18 mouse cellular contexts compared by ENCODE assay signal in the genomic region with DNA sequence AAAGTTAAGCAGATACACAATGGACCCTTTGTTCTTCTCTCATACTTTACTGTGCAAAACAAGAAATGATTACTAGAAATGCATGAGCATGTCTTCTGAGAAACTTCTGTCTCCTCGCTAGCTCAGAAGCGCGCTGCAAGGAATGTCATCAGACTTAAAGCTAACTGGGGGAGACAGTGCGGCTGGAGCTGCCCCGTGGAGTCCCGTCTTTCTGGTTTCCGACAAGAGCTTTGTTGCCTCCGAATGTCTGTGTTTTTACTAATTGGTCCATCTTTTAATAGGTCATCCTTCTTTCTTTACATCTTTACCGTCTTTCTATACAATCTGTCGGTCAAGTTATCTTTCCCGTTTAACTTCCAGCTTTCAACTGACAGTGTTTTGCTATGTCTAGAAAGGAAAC.
A peak's percentile ranks its signal among the peaks of the same experiment; 100 is the strongest.
DNase-seq lines count a peak whose midpoint lies in the region; ATAC-seq and TF ChIP-seq lines count a peak whose summit lies in the region.
"Had no signal": no experiment of that assay in that cellular context is flagged by ENCODE, and none has a peak within 500 bp of the region (broad histone marks: within the 10 kb centered on the region; RNA-seq: fewer than 3 reads in every experiment).

No protein-coding gene starts in this region.

- no peak overlapping the region for H3K4me2 ChIP-seq in midbrain, embryonic 14.5 days (ENCODE audit: low read length)
- 0 out of 2 replicates have a peak overlapping the region, but pooled peaks have one; percentile 9 for H3K4me2 ChIP-seq in embryonic facial prominence, embryonic 13.5 days
- H3K4me2 ChIP-seq: hindbrain, embryonic 15.5 days had no signal

- H3K9ac ChIP-seq in midbrain, embryonic 14.5 days (replicated peaks; ENCODE audit: low read length), result no peak overlapping the region
- no peak overlapping the region for H3K9ac ChIP-seq in embryonic facial prominence, embryonic 13.5 days
- H3K9ac ChIP-seq: hindbrain, embryonic 15.5 days had no signal

- peaks cover 26% of the 10 kb centered on the region for H3K4me1 ChIP-seq in heart, embryonic 10.5 days
- H3K4me1 ChIP-seq in midbrain, embryonic 10.5 days, result peaks cover 45% of the 10 kb centered on the region
- H3K4me1 ChIP-seq in midbrain, embryonic 14.5 days (ENCODE audit: control insufficient read depth, insufficient read depth, low read length), result peaks cover 4% of the 10 kb centered on the region; the same call in 1 of the 2 replicates
- peaks cover 8% of the 10 kb centered on the region; the same call in 1 of the 2 replicates for H3K4me1 ChIP-seq in embryonic facial prominence, embryonic 13.5 days
- no peaks in the 10 kb centered on the region for H3K4me1 ChIP-seq in thymus, adult 2 months (replicated peaks; ENCODE audit: control insufficient read depth, insufficient read depth, low read length)

- H3K27me3 ChIP-seq in heart, embryonic 10.5 days (ENCODE audit: insufficient read depth, poor library complexity, severe bottlenecking), result no peaks in the 10 kb centered on the region
- peaks cover 45% of the 10 kb centered on the region for H3K27me3 ChIP-seq in midbrain, embryonic 10.5 days (ENCODE audit: low read depth, poor library complexity, severe bottlenecking)
- H3K27me3 ChIP-seq in midbrain, embryonic 14.5 days (ENCODE audit: control insufficient read depth, insufficient read depth, low read length), result no peaks in the 10 kb centered on the region
- H3K27me3 ChIP-seq in embryonic facial prominence, embryonic 13.5 days, result no peaks in the 10 kb centered on the region
- H3K27me3 ChIP-seq in thymus, adult 2 months (ENCODE audit: control insufficient read depth, insufficient read depth, low read length), result no peaks in the 10 kb centered on the region
- H3K27me3 ChIP-seq: CH12.LX; hindbrain, embryonic 15.5 days had no signal

- TF ChIP-seq POLR2A in thymus, adult 2 months (IDR thresholded peaks at IDR 0.05; ENCODE audit: control insufficient read depth, extremely low read depth, insufficient read depth, low read length, poor library complexity), result no peak

- no peak for TF ChIP-seq CTCF in thymus, adult 2 months (IDR thresholded peaks at IDR 0.05; ENCODE audit: borderline replicate concordance, control insufficient read depth, extremely low read depth, insufficient read depth, low read length, poor library complexity)

- no peaks in the 10 kb centered on the region for H3K9me3 ChIP-seq in heart, embryonic 10.5 days
- H3K9me3 ChIP-seq in midbrain, embryonic 10.5 days (replicated peaks), result peaks cover 5% of the 10 kb centered on the region; the same call in 1 of the 2 replicates
- H3K9me3 ChIP-seq in midbrain, embryonic 14.5 days (ENCODE audit: control insufficient read depth, low read length), result no peaks in the 10 kb centered on the region
- no peaks in the 10 kb centered on the region for H3K9me3 ChIP-seq in embryonic facial prominence, embryonic 13.5 days
- H3K9me3 ChIP-seq: hindbrain, embryonic 15.5 days had no signal

- 42% methylated on average over 11 of the region's 11 CpGs for WGBS in heart, embryonic 10.5 days
- 55% methylated on average over 11 of the region's 11 CpGs for WGBS in midbrain, embryonic 10.5 days
- 45% methylated on average over 11 of the region's 11 CpGs for WGBS in midbrain, embryonic 14.5 days
- 44% methylated on average over 11 of the region's 11 CpGs for WGBS in embryonic facial prominence, embryonic 13.5 days
- 94% methylated on average over 11 of the region's 11 CpGs for WGBS in thymus, adult 2 months

- ATAC-seq in midbrain, embryonic 14.5 days (ENCODE audit: low FRiP score, low TSS enrichment), result no peak
- ATAC-seq in embryonic facial prominence, embryonic 13.5 days (ENCODE audit: insufficient number of reproducible peaks, insufficient read depth, low FRiP score, low TSS enrichment, low read depth), result no peak
- ATAC-seq: intestine, embryonic 16.5 days had no signal

- H3K4me3 ChIP-seq in heart, embryonic 10.5 days, result no peak overlapping the region
- H3K4me3 ChIP-seq in midbrain, embryonic 10.5 days, result no peak overlapping the region
- H3K4me3 ChIP-seq in midbrain, embryonic 14.5 days (replicated peaks; ENCODE audit: low read depth, low read length), result no peak overlapping the region
- no peak overlapping the region for H3K4me3 ChIP-seq in embryonic facial prominence, embryonic 13.5 days
- no peak overlapping the region for H3K4me3 ChIP-seq in thymus, adult 2 months (ENCODE audit: control insufficient read depth, insufficient read depth, low read length)
- H3K4me3 ChIP-seq: hindbrain, embryonic 15.5 days had no signal

- H3K36me3 ChIP-seq in heart, embryonic 10.5 days, result no peaks in the 10 kb centered on the region
- H3K36me3 ChIP-seq in midbrain, embryonic 10.5 days, result no peaks in the 10 kb centered on the region
- no peaks in the 10 kb centered on the region for H3K36me3 ChIP-seq in midbrain, embryonic 14.5 days (ENCODE audit: control insufficient read depth, insufficient read depth, low read length)
- no peaks in the 10 kb centered on the region for H3K36me3 ChIP-seq in embryonic facial prominence, embryonic 13.5 days
- no peaks in the 10 kb centered on the region for H3K36me3 ChIP-seq in thymus, adult 2 months (ENCODE audit: control insufficient read depth, insufficient read depth, low read length)
- H3K36me3 ChIP-seq: hindbrain, embryonic 15.5 days had no signal

- peak overlapping the region; percentile 42; the same call in 1 of the 2 replicates for H3K27ac ChIP-seq in heart, embryonic 10.5 days
- H3K27ac ChIP-seq in midbrain, embryonic 10.5 days (replicated peaks), result peak overlapping the region; percentile 81
- no peak overlapping the region for H3K27ac ChIP-seq in midbrain, embryonic 14.5 days (replicated peaks; ENCODE audit: low read depth, low read length)
- H3K27ac ChIP-seq in embryonic facial prominence, embryonic 13.5 days, result no peak overlapping the region
- no peak overlapping the region for H3K27ac ChIP-seq in thymus, adult 2 months (ENCODE audit: control insufficient read depth, insufficient read depth, low read length)
- H3K27ac ChIP-seq: hindbrain, embryonic 15.5 days had no signal

- DNase-seq in heart, embryonic 10.5 days (ENCODE audit: low spot score), result no peak
- no peak for DNase-seq in heart, adult 9 months (ENCODE audit: low spot score in 2 of 2)
- DNase-seq in midbrain, embryonic 10.5 days (ENCODE audit: low spot score), result no peak
- DNase-seq in midbrain, embryonic 14.5 days, result no peak
- no peak for DNase-seq in thymus, adult 2 months
- DNase-seq in thymus, postnatal 25 days, result no peak
- DNase-seq: adrenal gland, adult 8-10 months; adrenal gland, postnatal 36 days; cerebellum, adult 2 months; cerebellum, postnatal 10 days; gastrocnemius, postnatal 36 days; heart, adult 11 months; heart, postnatal 10 days; kidney, adult 2 months had no signal

Comparison
In these comparisons a context has a peak if more than half of its experiments do, and no peak if none do; other contexts are left out.
1. H3K27ac ChIP-seq: peak in heart, embryonic 10.5 days (single experiment) and midbrain, embryonic 10.5 days (single experiment); none in midbrain, embryonic 14.5 days (single experiment), embryonic facial prominence, embryonic 13.5 days (single experiment) and thymus, adult 2 months (single experiment).